Mouse (Mus musculus) heart, postnatal 36 days (tissue): Measurements from ENCODE around the gene Tead3. TPM values are rescaled to one million over a fixed set of nuclear protein-coding genes. Genes with fewer than 3 reads are reported as not detected.

Source experiments
- DNase-seq, 2 experiments: peaks; one replicate each; pipeline ENCODE4 v3.0.0; 2021 to 2022
- intact Hi-C: fragments of 180-260 bp; cut with DNase I; formaldehyde crosslinking; loops from one replicate; pipeline ENCODE4 v1.15.1; 2025
- total RNA-seq, 2 experiments: library from RNA; stranded (reverse); gene quantifications; 2 replicates each; pipeline ENCODE4 v1.2.3; 2021

Gene Tead3
- total RNA-seq, 2 experiments from 2014 or later: 12.9 to 16.6 TPM

DNA sequence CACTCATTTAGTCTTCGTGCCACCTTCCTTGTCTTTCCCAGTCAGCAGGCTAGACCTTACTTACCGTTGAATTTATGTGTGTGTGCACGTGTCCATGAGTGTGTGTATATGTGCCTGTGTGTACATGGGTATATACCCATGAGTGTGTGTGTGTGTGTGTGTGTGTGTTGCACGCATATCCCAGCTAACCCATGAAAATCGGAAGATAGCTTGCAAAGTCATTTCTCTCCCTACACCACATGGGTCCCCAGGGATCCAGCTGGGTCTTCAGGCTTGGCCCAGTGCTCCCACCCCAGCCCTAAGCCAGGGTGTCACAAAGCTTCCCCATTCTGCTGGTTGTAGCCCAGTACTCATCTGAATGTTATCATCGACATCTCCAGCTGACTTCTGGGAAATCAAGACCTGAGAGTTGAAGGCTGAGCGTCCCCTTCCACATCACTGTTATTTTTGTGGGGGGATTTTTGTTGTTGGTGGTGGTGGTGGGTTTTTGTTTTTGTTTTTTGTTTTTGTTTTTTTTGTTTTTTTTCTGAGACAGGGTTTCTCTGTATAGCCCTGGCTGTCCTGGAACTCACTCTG, 68.7 kb downstream of the Tead3 start:
- no peak for DNase-seq
- intact Hi-C loops: no loop called here

Other genes with a start within 250 kb of the Tead3 start
- under 1 TPM; 0.53 to 0.70 TPM for gene Scube3, start 208.7 kb downstream of the Tead3 start, total RNA-seq
- gene Zfp523, start 173.7 kb downstream of the Tead3 start, total RNA-seq: 10 to 100 TPM; 14.3 to 16.0 TPM
- gene Def6, start 143.0 kb downstream of the Tead3 start, total RNA-seq: 1 to 10 TPM; 3.1 to 3.2 TPM
- gene Ppard, start 118.1 kb downstream of the Tead3 start, total RNA-seq: 10 to 100 TPM; 33.3 to 40.1 TPM
- gene Fance, start 37.3 kb downstream of the Tead3 start, total RNA-seq: 10 to 100 TPM; 10.9 to 17.3 TPM
- 100 to 1,000 TPM; 392 TPM for gene Rpl10a, start 22.3 kb downstream of the Tead3 start, total RNA-seq
- gene Tulp1, start 14.4 kb upstream of the Tead3 start, total RNA-seq: not detected
- 10 to 100 TPM; 50.0 to 72.1 TPM for gene Fkbp5, start 166.7 kb upstream of the Tead3 start, total RNA-seq
- not detected for gene Armc12, start 180.0 kb upstream of the Tead3 start, total RNA-seq
- not detected for gene Clpsl2, start 198.6 kb upstream of the Tead3 start, total RNA-seq
- gene Clps, start 209.9 kb upstream of the Tead3 start, total RNA-seq: not detected
- not detected for gene Lhfpl5, start 224.8 kb upstream of the Tead3 start, total RNA-seq